Mouse (Mus musculus): ENCODE measurements around the gene Nop53.

DNA sequence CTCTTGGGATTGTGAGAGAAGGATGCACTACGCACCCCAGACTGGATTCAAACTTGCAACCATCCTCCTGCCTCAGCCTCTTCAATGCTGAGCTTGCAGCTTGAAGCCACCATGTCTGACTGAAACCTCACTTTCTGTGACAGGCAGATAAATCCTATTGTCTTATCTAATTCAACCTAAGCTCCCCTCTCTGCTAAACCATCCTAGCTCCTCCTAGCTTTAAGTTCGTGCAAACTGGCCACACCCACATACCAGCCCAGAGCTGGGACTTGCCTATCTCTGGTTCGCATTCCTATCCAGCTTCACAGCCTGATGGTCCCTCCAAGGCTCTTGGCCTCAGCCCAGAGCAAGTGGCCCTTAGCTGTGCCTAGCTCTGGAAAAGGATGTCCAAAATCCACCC lies 6.5 kb upstream of the Nop53 start:
- TF ChIP-seq CTCF (IDR thresholded peaks at IDR 0.05; ENCODE audit: extremely low read depth, insufficient read depth, low read length) (no peak), POLR2A (IDR thresholded peaks at IDR 0.05; ENCODE audit: extremely low read depth, insufficient read depth, low read length) (no peak)

Data from cortical plate, adult 2 months (tissue).